Comparison of ENCODE assay signal across 8 mouse cellular contexts in genomic region chr1:119484457-119484856, GRCm38 (mm10). TPM values are rescaled to one million over a fixed set of nuclear protein-coding genes. Genes with fewer than 3 reads are reported as not detected.
A peak's percentile ranks its signal among the peaks of the same experiment; 100 is the strongest.
DNase-seq lines count a peak whose midpoint lies in the region; ATAC-seq and TF ChIP-seq lines count a peak whose summit lies in the region.

No protein-coding gene starts in this region.

- WGBS in forebrain, embryonic 13.5 days = 56% methylated on average over 3 of the region's 3 CpGs
- 57% methylated on average over 3 of the region's 3 CpGs for WGBS in forebrain, embryonic 10.5 days

- no peak overlapping the region for H3K4me2 ChIP-seq in forebrain, embryonic 13.5 days

- H3K4me3 ChIP-seq in forebrain, embryonic 13.5 days = no peak overlapping the region
- H3K4me3 ChIP-seq in forebrain, embryonic 10.5 days = no peak overlapping the region
- no peak overlapping the region for H3K4me3 ChIP-seq in testis, adult 2 months (ENCODE audit: control insufficient read depth, low read depth, low read length)

- H3K36me3 ChIP-seq in forebrain, embryonic 13.5 days (ENCODE audit: poor library complexity, severe bottlenecking) = peaks cover 3% of the 10 kb centered on the region; the same call in 1 of the 2 replicates
- peaks cover 10% of the 10 kb centered on the region for H3K36me3 ChIP-seq in forebrain, embryonic 10.5 days (replicated peaks)
- H3K36me3 ChIP-seq in testis, adult 2 months (ENCODE audit: control insufficient read depth, insufficient read depth, low read length) = no peaks in the 10 kb centered on the region

- H3K27ac ChIP-seq in forebrain, embryonic 13.5 days = no peak overlapping the region
- H3K27ac ChIP-seq in forebrain, embryonic 10.5 days = no peak overlapping the region
- no peak overlapping the region for H3K27ac ChIP-seq in testis, adult 2 months (ENCODE audit: control insufficient read depth, insufficient read depth, low read depth, low read length)

- no peaks in the 10 kb centered on the region for H3K27me3 ChIP-seq in forebrain, embryonic 13.5 days
- no peaks in the 10 kb centered on the region for H3K27me3 ChIP-seq in forebrain, embryonic 10.5 days (ENCODE audit: poor library complexity, severe bottlenecking)
- H3K27me3 ChIP-seq in testis, adult 2 months (ENCODE audit: control insufficient read depth, insufficient read depth, low read length) = no peaks in the 10 kb centered on the region

- peaks cover 23% of the 10 kb centered on the region for H3K4me1 ChIP-seq in forebrain, embryonic 13.5 days
- H3K4me1 ChIP-seq in forebrain, embryonic 10.5 days = peaks cover 35% of the 10 kb centered on the region
- H3K4me1 ChIP-seq in testis, adult 2 months (ENCODE audit: control insufficient read depth, insufficient read depth, low read length) = no peaks in the 10 kb centered on the region; the same call in 1 of the 2 replicates

- H3K9me3 ChIP-seq in forebrain, embryonic 13.5 days (replicated peaks) = no peaks in the 10 kb centered on the region
- H3K9me3 ChIP-seq in forebrain, embryonic 10.5 days = no peaks in the 10 kb centered on the region

- no peak for DNase-seq in forebrain, embryonic 10.5 days (ENCODE audit: extremely low spot score, low spot score)
- no peak for DNase-seq in testis, postnatal 14 days (ENCODE audit: low spot score)
- DNase-seq in forelimb bud, embryonic 11.5 days (ENCODE audit: low read depth, low spot score) = peak; percentile 37
- no peak for DNase-seq in urinary bladder, postnatal 10 days (ENCODE audit: low spot score)
- DNase-seq in frontal cortex, postnatal 36 days (ENCODE audit: low spot score in 2 of 2) = no peak

- 0 out of 2 replicates have a peak, but pooled peaks have one; percentile 49 for ATAC-seq in forebrain, embryonic 13.5 days
- ATAC-seq in megakaryocyte-erythroid progenitor cell, adult 5-6 weeks (replicated peaks; ENCODE audit: low FRiP score, low TSS enrichment, poor library complexity, severe bottlenecking) = peak; percentile 86

- TF ChIP-seq POLR2A in testis, adult 2 months (IDR thresholded peaks at IDR 0.05; ENCODE audit: control insufficient read depth, low read depth, low read length) = no peak

- no peak overlapping the region for H3K9ac ChIP-seq in forebrain, embryonic 13.5 days

- peak; percentile 50; the same call in 1 of the 2 replicates for TF ChIP-seq CTCF in testis, adult 2 months (IDR thresholded peaks at IDR 0.05; ENCODE audit: control insufficient read depth, insufficient read depth, insufficient replicate concordance, low read depth, low read length)

RNA-seq across cellular contexts. Expression of gene Ralb, which starts 20.1 kb away (rescaled TPM):
- 51.0 and 52.5 TPM in 2 replicates for polyA plus RNA-seq in forebrain, embryonic 13.5 days (2015; fragmentation: Nextera tagmentation; extraction: Ambion mirVana)
- 80.8 and 84.0 TPM in 2 replicates for polyA plus RNA-seq in forebrain, embryonic 10.5 days (2016; fragmentation: Nextera tagmentation; extraction: Ambion mirVana)
- 13.8 and 16.0 TPM in 2 replicates for polyA plus RNA-seq in testis, adult 2 months (2012; rRNA removed)
- 2.3 and 4.6 TPM in 2 replicates for total RNA-seq in megakaryocyte-erythroid progenitor cell, adult 5-6 weeks (2014; fragmentation: Nextera tagmentation)
- total RNA-seq in megakaryocyte-erythroid progenitor cell, adult 5-6 weeks (2017) = 3.9 and 5.2 TPM in 2 replicates

RNA-seq across cellular contexts. Expression of gene Tmem185b, which starts 41.5 kb away (rescaled TPM):
- 18.7 and 19.1 TPM in 2 replicates for polyA plus RNA-seq in forebrain, embryonic 13.5 days (2015; fragmentation: Nextera tagmentation; extraction: Ambion mirVana)
- polyA plus RNA-seq in forebrain, embryonic 10.5 days (2016; fragmentation: Nextera tagmentation; extraction: Ambion mirVana) = 21.2 and 22.6 TPM in 2 replicates
- 11.6 and 13.9 TPM in 2 replicates for polyA plus RNA-seq in testis, adult 2 months (2012; rRNA removed)
- total RNA-seq in megakaryocyte-erythroid progenitor cell, adult 5-6 weeks (2014; fragmentation: Nextera tagmentation) = 5.7 and 7.7 TPM in 2 replicates
- total RNA-seq in megakaryocyte-erythroid progenitor cell, adult 5-6 weeks (2017) = 4.8 and 5.4 TPM in 2 replicates
